Mouse (Mus musculus): ENCODE data around the gene Foxe1. TPM values are rescaled to one million over a fixed set of nuclear protein-coding genes. Genes with fewer than 3 reads are reported as not detected.
A peak's percentile ranks its signal among the peaks of the same experiment; 100 is the strongest.

Foxe1 gene
- polyA plus RNA-seq (2015; fragmentation: Nextera tagmentation; extraction: Ambion mirVana), result not detected in 2 replicates

- ATAC-seq, result peak; percentile 47; the same call in 1 of the 2 replicates
These were observed at the start of gene Foxe1 for GRCm38 (mm10) chr4:46343596-46344260. Gene Foxe1 (plus strand): TSS chr4:46343609.

GRCm38 (mm10) chr4:46304071-46304470 lies 39.3 kb upstream of the Foxe1 start:
- ATAC-seq, result no peak
- no peak for TF ChIP-seq CTCF (IDR thresholded peaks at IDR 0.05; ENCODE audit: low read depth)
- H3K36me3 ChIP-seq (ENCODE audit: control insufficient read depth, insufficient read depth), result no peaks in the 10 kb centered on the region
- H3K27me3 ChIP-seq (replicated peaks; ENCODE audit: control insufficient read depth, insufficient read depth, low read length), result no peaks in the 10 kb centered on the region; the same call in 1 of the 2 replicates
- H3K4me2 ChIP-seq (replicated peaks; ENCODE audit: low read depth), result peak overlapping the region; percentile 91
- H3K27ac ChIP-seq (ENCODE audit: low read depth, low read length), result no peak overlapping the region
- 4% methylated on average over 8 of the region's 8 CpGs for WGBS
- H3K9ac ChIP-seq (ENCODE audit: low read depth, low read length), result no peak overlapping the region
- H3K9me3 ChIP-seq (ENCODE audit: control insufficient read depth), result no peaks in the 10 kb centered on the region
- no peaks in the 10 kb centered on the region for H3K4me1 ChIP-seq (replicated peaks; ENCODE audit: control insufficient read depth, insufficient read depth, low read length)
- peak overlapping the region; percentile 60 for H3K4me3 ChIP-seq (ENCODE audit: low read depth, low read length)

More at GRCm38 (mm10) chr4:46343596-46344260, at the start of gene Foxe1:
- Histone ChIP-seq H3K4me2 (replicated peaks; ENCODE audit: low read depth) (peak within 1 kb of the TSS; percentile 62), H3K9ac (ENCODE audit: low read depth, low read length) (no peak within 1 kb of the TSS), H3K27me3 (replicated peaks; ENCODE audit: control insufficient read depth, insufficient read depth, low read length) (peaks cover 98% of the 10 kb centered on the region), H3K4me1 (replicated peaks; ENCODE audit: control insufficient read depth, insufficient read depth, low read length) (no peaks in the 10 kb centered on the region), H3K27ac (ENCODE audit: low read depth, low read length) (no peak within 1 kb of the TSS), H3K36me3 (ENCODE audit: control insufficient read depth, insufficient read depth) (no peaks in the 10 kb centered on the region), H3K9me3 (ENCODE audit: control insufficient read depth) (no peaks in the 10 kb centered on the region), H3K4me3 (ENCODE audit: low read depth, low read length) (peak within 1 kb of the TSS; percentile 45)
- 2% methylated on average over 63 of the region's 70 CpGs for WGBS
- TF ChIP-seq CTCF (IDR thresholded peaks at IDR 0.05; ENCODE audit: low read depth), result no peak

GRCm38 (mm10) chr4:46304757-46305384 lies 38.5 kb upstream of the Foxe1 start:
- peak overlapping the region; percentile 64 for H3K9ac ChIP-seq (ENCODE audit: low read depth, low read length)
- no peaks in the 10 kb centered on the region; the same call in 1 of the 2 replicates for H3K27me3 ChIP-seq (replicated peaks; ENCODE audit: control insufficient read depth, insufficient read depth, low read length)
- H3K4me2 ChIP-seq (replicated peaks; ENCODE audit: low read depth), result peak overlapping the region; percentile 91
- no peaks in the 10 kb centered on the region for H3K36me3 ChIP-seq (ENCODE audit: control insufficient read depth, insufficient read depth)
- no peaks in the 10 kb centered on the region for H3K9me3 ChIP-seq (ENCODE audit: control insufficient read depth)
- WGBS, result under 1% methylated on average over 74 of the region's 78 CpGs
- H3K4me1 ChIP-seq (replicated peaks; ENCODE audit: control insufficient read depth, insufficient read depth, low read length), result no peaks in the 10 kb centered on the region
- H3K4me3 ChIP-seq (ENCODE audit: low read depth, low read length), result peak overlapping the region; percentile 60
- peak; percentile 55 for TF ChIP-seq CTCF (IDR thresholded peaks at IDR 0.05; ENCODE audit: low read depth)
- peak; percentile 81 for ATAC-seq
- 0 out of 2 replicates have a peak overlapping the region, but pooled peaks have one; percentile 22 for H3K27ac ChIP-seq (ENCODE audit: low read depth, low read length)

GRCm38 (mm10) chr4:46305436-46305835 lies 38.0 kb upstream of the Foxe1 start:
- H3K27me3 ChIP-seq (replicated peaks; ENCODE audit: control insufficient read depth, insufficient read depth, low read length), result no peaks in the 10 kb centered on the region; the same call in 1 of the 2 replicates
- no peaks in the 10 kb centered on the region for H3K4me1 ChIP-seq (replicated peaks; ENCODE audit: control insufficient read depth, insufficient read depth, low read length)
- H3K4me3 ChIP-seq (ENCODE audit: low read depth, low read length), result peak overlapping the region; percentile 60
- H3K9ac ChIP-seq (ENCODE audit: low read depth, low read length), result no peak overlapping the region
- H3K4me2 ChIP-seq (replicated peaks; ENCODE audit: low read depth), result peak overlapping the region; percentile 91
- H3K27ac ChIP-seq (ENCODE audit: low read depth, low read length), result no peak overlapping the region
- TF ChIP-seq CTCF (IDR thresholded peaks at IDR 0.05; ENCODE audit: low read depth), result no peak
- 26% methylated on average over 7 of the region's 7 CpGs for WGBS
- H3K36me3 ChIP-seq (ENCODE audit: control insufficient read depth, insufficient read depth), result no peaks in the 10 kb centered on the region
- no peaks in the 10 kb centered on the region for H3K9me3 ChIP-seq (ENCODE audit: control insufficient read depth)
- ATAC-seq, result no peak

GRCm38 (mm10) chr4:46307341-46307740 lies 36.1 kb upstream of the Foxe1 start:
- H3K36me3 ChIP-seq (ENCODE audit: control insufficient read depth, insufficient read depth), result no peaks in the 10 kb centered on the region
- no peaks in the 10 kb centered on the region for H3K9me3 ChIP-seq (ENCODE audit: control insufficient read depth)
- no peak overlapping the region for H3K9ac ChIP-seq (ENCODE audit: low read depth, low read length)
- H3K4me3 ChIP-seq (ENCODE audit: low read depth, low read length), result no peak overlapping the region
- peaks cover 3% of the 10 kb centered on the region; the same call in 1 of the 2 replicates for H3K27me3 ChIP-seq (replicated peaks; ENCODE audit: control insufficient read depth, insufficient read depth, low read length)
- no peak overlapping the region for H3K27ac ChIP-seq (ENCODE audit: low read depth, low read length)
- TF ChIP-seq CTCF (IDR thresholded peaks at IDR 0.05; ENCODE audit: low read depth), result no peak
- no peak for ATAC-seq
- whole genome bisulfite sequencing, result 59% methylated on average over 9 of the region's 9 CpGs
- no peaks in the 10 kb centered on the region for H3K4me1 ChIP-seq (replicated peaks; ENCODE audit: control insufficient read depth, insufficient read depth, low read length)
- H3K4me2 ChIP-seq (replicated peaks; ENCODE audit: low read depth), result no peak overlapping the region

- Histone ChIP-seq H3K9me3 (ENCODE audit: control insufficient read depth) (no peaks in the 10 kb centered on the region), H3K9ac (ENCODE audit: low read depth, low read length) (no peak overlapping the region), H3K4me1 (replicated peaks; ENCODE audit: control insufficient read depth, insufficient read depth, low read length) (no peaks in the 10 kb centered on the region), H3K4me2 (replicated peaks; ENCODE audit: low read depth) (no peak overlapping the region), H3K4me3 (ENCODE audit: low read depth, low read length) (no peak overlapping the region), H3K27ac (ENCODE audit: low read depth, low read length) (no peak overlapping the region), H3K27me3 (replicated peaks; ENCODE audit: control insufficient read depth, insufficient read depth, low read length) (peaks cover 3% of the 10 kb centered on the region; the same call in 1 of the 2 replicates), H3K36me3 (ENCODE audit: control insufficient read depth, insufficient read depth) (no peaks in the 10 kb centered on the region)
- ATAC-seq, result no peak
- WGBS, result 80% methylated on average over 7 of the region's 7 CpGs
- TF ChIP-seq CTCF (IDR thresholded peaks at IDR 0.05; ENCODE audit: low read depth), result no peak
These were observed 35.5 kb upstream of the Foxe1 start for GRCm38 (mm10) chr4:46307869-46308268.

Measured in intestine, postnatal 0 days (tissue).